Mouse (Mus musculus): Measurements from ENCODE around the gene Camkv. TPM values are rescaled to one million over a fixed set of nuclear protein-coding genes. Genes with fewer than 3 reads are reported as not detected.

Gene Camkv
- polyA plus RNA-seq, 1 experiment from 2014 or later, result 1.7 TPM

- Histone ChIP-seq H3K36me3 (ENCODE audit: control insufficient read depth, insufficient read depth, low read length) (peaks cover 2% of the 10 kb centered on the region; the same call in 1 of the 2 replicates), H3K27me3 (replicated peaks; ENCODE audit: control insufficient read depth, insufficient read depth, low read length) (no peaks in the 10 kb centered on the region), H3K4me3 (ENCODE audit: low read length) (no peak overlapping the region), H3K4me1 (ENCODE audit: control insufficient read depth, insufficient read depth, low read length) (peaks cover 21% of the 10 kb centered on the region), H3K9me3 (ENCODE audit: control insufficient read depth, low read length) (no peaks in the 10 kb centered on the region), H3K9ac (ENCODE audit: low read depth, low read length) (no peak overlapping the region), H3K27ac (ENCODE audit: low read length) (no peak overlapping the region), H3K4me2 (ENCODE audit: low read depth, low read length) (no peak overlapping the region)
- WGBS, result 6% methylated on average over 4 of the region's 4 CpGs
- ATAC-seq, result no peak
Observed at GRCm38 (mm10) chr9:107904726-107905125, 30.7 kb upstream of the Camkv start.

GRCm38 (mm10) chr9:107906252-107906966 lies 29.1 kb upstream of the Camkv start, which contains the start of gene Mst1r:
TSS of gene Mst1r (plus strand) at chr9:107906873.
- WGBS, result 16% methylated on average over 19 of the region's 19 CpGs
- Histone ChIP-seq H3K27ac (ENCODE audit: low read length) (peak within 1 kb of the TSS; percentile 92), H3K4me3 (ENCODE audit: low read length) (peak within 1 kb of the TSS; percentile 57)

GRCm38 (mm10) chr9:107906967-107907800 lies 28.3 kb upstream of the Camkv start:
- H3K9ac ChIP-seq (ENCODE audit: low read depth, low read length), result peak overlapping the region; percentile 75
- 38% methylated on average over 31 of the region's 31 CpGs for WGBS
- H3K36me3 ChIP-seq (ENCODE audit: control insufficient read depth, insufficient read depth, low read length), result peaks cover 7% of the 10 kb centered on the region; the same call in 1 of the 2 replicates
- H3K27me3 ChIP-seq (replicated peaks; ENCODE audit: control insufficient read depth, insufficient read depth, low read length), result no peaks in the 10 kb centered on the region
- H3K9me3 ChIP-seq (ENCODE audit: control insufficient read depth, low read length), result no peaks in the 10 kb centered on the region
- H3K27ac ChIP-seq (ENCODE audit: low read length), result peak overlapping the region; percentile 92
- H3K4me1 ChIP-seq (ENCODE audit: control insufficient read depth, insufficient read depth, low read length), result peaks cover 28% of the 10 kb centered on the region
- H3K4me2 ChIP-seq (ENCODE audit: low read depth, low read length), result peak overlapping the region; percentile 60
- no peak; the same call in 1 of the 2 replicates for ATAC-seq
- H3K4me3 ChIP-seq (ENCODE audit: low read length), result peak overlapping the region; percentile 57

More at GRCm38 (mm10) chr9:107906252-107906966, 29.1 kb upstream of the Camkv start, which contains the start of gene Mst1r:
- Histone ChIP-seq H3K4me1 (ENCODE audit: control insufficient read depth, insufficient read depth, low read length) (peaks cover 28% of the 10 kb centered on the region), H3K9ac (ENCODE audit: low read depth, low read length) (peak within 1 kb of the TSS; percentile 75), H3K27me3 (replicated peaks; ENCODE audit: control insufficient read depth, insufficient read depth, low read length) (no peaks in the 10 kb centered on the region), H3K9me3 (ENCODE audit: control insufficient read depth, low read length) (no peaks in the 10 kb centered on the region), H3K4me2 (ENCODE audit: low read depth, low read length) (peak within 1 kb of the TSS; percentile 60), H3K36me3 (ENCODE audit: control insufficient read depth, insufficient read depth, low read length) (peaks cover 3% of the 10 kb centered on the region; the same call in 1 of the 2 replicates)
- peak; percentile 84 for ATAC-seq

- Histone ChIP-seq H3K9me3 (ENCODE audit: control insufficient read depth, low read length) (no peaks in the 10 kb centered on the region), H3K4me3 (ENCODE audit: low read length) (peak overlapping the region; percentile 57), H3K27me3 (replicated peaks; ENCODE audit: control insufficient read depth, insufficient read depth, low read length) (no peaks in the 10 kb centered on the region), H3K4me2 (ENCODE audit: low read depth, low read length) (peak overlapping the region; percentile 60), H3K9ac (ENCODE audit: low read depth, low read length) (peak overlapping the region; percentile 75), H3K4me1 (ENCODE audit: control insufficient read depth, insufficient read depth, low read length) (peaks cover 28% of the 10 kb centered on the region), H3K36me3 (ENCODE audit: control insufficient read depth, insufficient read depth, low read length) (peaks cover 9% of the 10 kb centered on the region; the same call in 1 of the 2 replicates), H3K27ac (ENCODE audit: low read length) (peak overlapping the region; percentile 92)
- no peak for ATAC-seq
- WGBS, result 63% methylated on average over 14 of the region's 14 CpGs
Observed at GRCm38 (mm10) chr9:107907801-107908120, 27.7 kb upstream of the Camkv start.

GRCm38 (mm10) chr9:107908410-107909158 lies 26.9 kb upstream of the Camkv start:
- H3K36me3 ChIP-seq (ENCODE audit: control insufficient read depth, insufficient read depth, low read length), result 0 out of 2 replicates have a peak, but pooled peaks cover 12% of the 10 kb centered on the region
- no peaks in the 10 kb centered on the region for H3K9me3 ChIP-seq (ENCODE audit: control insufficient read depth, low read length)
- no peaks in the 10 kb centered on the region for H3K27me3 ChIP-seq (replicated peaks; ENCODE audit: control insufficient read depth, insufficient read depth, low read length)
- peak; percentile 68 for ATAC-seq
- peak overlapping the region; percentile 57 for H3K4me3 ChIP-seq (ENCODE audit: low read length)
- 24% methylated on average over 18 of the region's 18 CpGs for WGBS
- peak overlapping the region; percentile 75 for H3K9ac ChIP-seq (ENCODE audit: low read depth, low read length)
- H3K27ac ChIP-seq (ENCODE audit: low read length), result peak overlapping the region; percentile 92
- H3K4me2 ChIP-seq (ENCODE audit: low read depth, low read length), result peak overlapping the region; percentile 60
- peaks cover 28% of the 10 kb centered on the region for H3K4me1 ChIP-seq (ENCODE audit: control insufficient read depth, insufficient read depth, low read length)

- 58% methylated on average over 15 of the region's 15 CpGs for WGBS
- Histone ChIP-seq H3K27ac (ENCODE audit: low read length) (peak overlapping the region; percentile 92), H3K9ac (ENCODE audit: low read depth, low read length) (peak overlapping the region; percentile 75), H3K4me3 (ENCODE audit: low read length) (peak overlapping the region; percentile 57), H3K9me3 (ENCODE audit: control insufficient read depth, low read length) (no peaks in the 10 kb centered on the region), H3K4me1 (ENCODE audit: control insufficient read depth, insufficient read depth, low read length) (peaks cover 26% of the 10 kb centered on the region), H3K4me2 (ENCODE audit: low read depth, low read length) (peak overlapping the region; percentile 60), H3K36me3 (ENCODE audit: control insufficient read depth, insufficient read depth, low read length) (0 out of 2 replicates have a peak, but pooled peaks cover 12% of the 10 kb centered on the region), H3K27me3 (replicated peaks; ENCODE audit: control insufficient read depth, insufficient read depth, low read length) (no peaks in the 10 kb centered on the region)
- ATAC-seq, result peak; percentile 62
Observed at GRCm38 (mm10) chr9:107910025-107910769, 25.3 kb upstream of the Camkv start.

GRCm38 (mm10) chr9:107914764-107915420 lies 20.6 kb upstream of the Camkv start:
- Histone ChIP-seq H3K4me1 (ENCODE audit: control insufficient read depth, insufficient read depth, low read length) (peaks cover 10% of the 10 kb centered on the region), H3K27ac (ENCODE audit: low read length) (no peak overlapping the region), H3K4me2 (ENCODE audit: low read depth, low read length) (no peak overlapping the region), H3K4me3 (ENCODE audit: low read length) (no peak overlapping the region), H3K9me3 (ENCODE audit: control insufficient read depth, low read length) (no peaks in the 10 kb centered on the region), H3K27me3 (replicated peaks; ENCODE audit: control insufficient read depth, insufficient read depth, low read length) (no peaks in the 10 kb centered on the region), H3K36me3 (ENCODE audit: control insufficient read depth, insufficient read depth, low read length) (peaks cover 18% of the 10 kb centered on the region; the same call in 1 of the 2 replicates), H3K9ac (ENCODE audit: low read depth, low read length) (no peak overlapping the region)
- ATAC-seq, result no peak
- 82% methylated on average over 16 of the region's 16 CpGs for WGBS

- Histone ChIP-seq H3K4me3 (ENCODE audit: low read length) (no peak overlapping the region), H3K4me2 (ENCODE audit: low read depth, low read length) (no peak overlapping the region), H3K27ac (ENCODE audit: low read length) (no peak overlapping the region), H3K4me1 (ENCODE audit: control insufficient read depth, insufficient read depth, low read length) (0 out of 2 replicates have a peak, but pooled peaks cover 2% of the 10 kb centered on the region), H3K36me3 (ENCODE audit: control insufficient read depth, insufficient read depth, low read length) (peaks cover 10% of the 10 kb centered on the region; the same call in 1 of the 2 replicates), H3K9ac (ENCODE audit: low read depth, low read length) (no peak overlapping the region), H3K9me3 (ENCODE audit: control insufficient read depth, low read length) (no peaks in the 10 kb centered on the region), H3K27me3 (replicated peaks; ENCODE audit: control insufficient read depth, insufficient read depth, low read length) (no peaks in the 10 kb centered on the region)
- WGBS, result 32% methylated on average over 13 of the region's 13 CpGs
- no peak for ATAC-seq
Observed at GRCm38 (mm10) chr9:107917895-107918608, 17.4 kb upstream of the Camkv start.

Data from intestine, embryonic 16.5 days (tissue).